Mouse (Mus musculus): ENCODE results near the gene Mbnl1.
"Not testable (repeated sequence)": the region's sequence is repeated elsewhere in the genome, so short reads cannot be mapped to it uniquely, and the experiment has no call there.

Gene Mbnl1

DNA sequence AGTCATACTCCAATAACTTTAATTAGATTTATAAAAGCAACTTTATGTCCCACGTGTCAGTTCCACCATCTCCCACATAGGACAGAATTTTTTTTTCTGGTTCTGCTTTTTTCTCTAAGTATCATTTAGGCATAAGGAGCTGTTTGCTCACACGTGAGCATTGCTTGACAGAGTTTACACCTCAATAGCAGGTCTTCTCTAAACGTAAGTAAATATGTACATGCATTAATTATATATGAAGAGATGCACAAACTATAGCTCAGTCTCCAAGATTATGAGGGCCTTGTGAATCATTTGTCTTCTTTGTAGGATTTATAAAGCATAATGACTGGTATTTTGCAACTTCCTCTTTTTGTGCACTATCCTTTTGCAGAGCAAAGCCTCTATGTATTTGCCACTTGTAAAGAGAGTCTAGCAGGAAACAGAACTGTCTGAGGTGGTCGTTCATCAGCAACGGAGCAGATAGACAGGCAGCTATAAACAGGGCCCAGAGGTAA is at the start of gene Mbnl1:
TSS of gene Mbnl1 (plus strand) at position 150 of the 497 bp plus-strand sequence.
- no peak for DNase-seq

DNA sequence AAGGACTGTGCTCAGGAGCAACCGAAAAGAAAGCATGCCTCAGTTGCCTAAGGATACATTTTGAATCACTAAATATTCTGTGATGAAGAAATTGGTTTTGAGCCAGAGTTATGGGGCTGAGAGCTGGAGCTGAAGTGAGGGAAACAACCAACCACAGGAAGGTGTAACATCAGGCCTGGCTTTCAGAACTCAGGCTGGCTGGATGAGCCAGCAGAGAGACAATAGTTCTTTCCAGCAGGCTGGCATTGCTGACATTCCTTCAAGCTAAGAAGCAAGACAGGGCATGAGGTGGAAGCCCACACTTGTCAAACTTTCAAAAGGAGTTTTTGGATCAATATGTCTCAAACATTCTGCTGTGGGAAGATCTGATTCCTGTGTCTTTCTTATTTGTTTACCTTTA is 48.5 kb upstream of the Mbnl1 start:
- DNase-seq: no peak

DNA sequence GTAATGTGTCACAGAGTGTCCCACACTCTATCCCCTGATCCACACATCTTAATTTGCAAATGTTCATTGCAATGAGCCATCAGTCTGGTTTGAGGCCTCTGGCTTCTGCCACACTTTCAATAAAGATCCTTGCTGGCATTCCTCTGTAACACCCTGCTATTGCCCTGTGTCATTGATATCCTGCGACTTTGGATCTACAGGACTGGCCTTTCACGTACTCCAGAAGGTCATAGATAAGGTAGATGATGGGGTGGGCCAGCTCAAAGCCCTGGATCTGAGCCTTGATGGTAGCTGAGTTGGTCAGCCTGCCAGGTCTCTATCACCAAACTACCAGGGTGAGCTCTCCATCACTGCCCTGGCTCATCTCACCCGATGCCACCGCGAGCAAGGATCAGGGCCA is 43.6 kb upstream of the Mbnl1 start:
- DNase-seq: no peak

DNA sequence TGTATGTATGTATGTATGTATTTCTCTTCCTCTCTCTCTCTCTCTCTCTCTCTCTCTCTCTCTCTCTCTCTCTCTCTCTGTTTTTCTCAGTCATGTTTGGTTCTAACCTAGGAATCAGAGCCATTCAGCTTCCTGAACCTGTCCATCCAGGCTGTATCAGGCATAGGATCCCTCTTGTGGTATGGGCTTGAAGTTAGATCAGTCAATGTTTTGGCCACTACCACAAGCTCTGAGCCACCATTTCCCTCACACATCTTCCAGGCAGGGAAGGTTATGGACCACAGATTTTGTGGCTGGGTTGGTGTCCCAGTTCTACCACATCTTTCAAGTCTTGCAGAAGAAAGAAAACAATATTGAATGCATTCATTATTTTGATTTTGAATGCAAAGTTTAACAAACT is 35.4 kb upstream of the Mbnl1 start:
- no peak for DNase-seq

DNA sequence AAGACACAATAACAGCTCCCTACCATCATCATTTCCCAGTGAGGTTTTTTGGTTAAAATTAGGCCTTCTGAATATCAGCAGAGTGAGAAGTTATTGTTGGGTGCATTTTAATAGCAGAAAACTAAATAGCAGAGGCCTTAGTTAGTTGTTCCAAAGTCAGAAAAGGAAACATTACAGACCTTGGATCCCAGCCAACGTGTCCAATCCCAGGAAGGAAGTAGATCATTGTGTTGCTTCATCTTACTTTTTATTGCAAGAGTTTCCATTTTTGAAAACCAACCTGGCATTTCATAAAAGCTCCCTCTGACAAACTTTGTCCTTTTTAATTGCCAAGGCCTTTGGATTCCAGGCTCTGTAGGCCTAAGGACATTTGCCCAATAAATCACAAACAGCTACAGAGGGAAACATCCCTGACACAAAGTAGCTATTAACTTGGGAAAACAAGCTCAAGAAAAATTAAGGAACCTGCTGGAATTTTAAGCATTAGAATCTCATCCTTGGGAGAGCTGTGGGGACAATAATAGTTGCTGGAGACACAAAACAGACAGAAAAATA is 34.9 kb upstream of the Mbnl1 start:
- no peak for DNase-seq

DNA sequence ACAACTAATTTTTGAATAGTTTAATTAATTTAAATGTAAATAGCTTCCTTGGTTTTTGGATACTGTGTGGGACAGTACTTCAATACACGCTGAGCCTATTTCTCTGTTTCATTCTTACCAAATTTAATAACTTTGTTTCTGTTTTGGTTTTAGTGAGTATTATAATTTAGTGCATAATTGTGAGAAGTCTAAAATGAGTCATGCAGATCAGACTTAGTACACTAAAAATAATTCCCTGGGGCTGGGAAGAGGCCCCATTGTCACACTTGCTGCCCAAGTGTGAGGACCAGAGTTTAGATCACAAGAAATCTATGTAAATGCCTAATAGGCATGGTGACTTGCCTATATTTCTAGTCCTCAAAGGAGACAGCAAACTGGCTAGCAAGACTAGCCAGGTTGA is 33.9 kb upstream of the Mbnl1 start:
- DNase-seq: no peak

DNA sequence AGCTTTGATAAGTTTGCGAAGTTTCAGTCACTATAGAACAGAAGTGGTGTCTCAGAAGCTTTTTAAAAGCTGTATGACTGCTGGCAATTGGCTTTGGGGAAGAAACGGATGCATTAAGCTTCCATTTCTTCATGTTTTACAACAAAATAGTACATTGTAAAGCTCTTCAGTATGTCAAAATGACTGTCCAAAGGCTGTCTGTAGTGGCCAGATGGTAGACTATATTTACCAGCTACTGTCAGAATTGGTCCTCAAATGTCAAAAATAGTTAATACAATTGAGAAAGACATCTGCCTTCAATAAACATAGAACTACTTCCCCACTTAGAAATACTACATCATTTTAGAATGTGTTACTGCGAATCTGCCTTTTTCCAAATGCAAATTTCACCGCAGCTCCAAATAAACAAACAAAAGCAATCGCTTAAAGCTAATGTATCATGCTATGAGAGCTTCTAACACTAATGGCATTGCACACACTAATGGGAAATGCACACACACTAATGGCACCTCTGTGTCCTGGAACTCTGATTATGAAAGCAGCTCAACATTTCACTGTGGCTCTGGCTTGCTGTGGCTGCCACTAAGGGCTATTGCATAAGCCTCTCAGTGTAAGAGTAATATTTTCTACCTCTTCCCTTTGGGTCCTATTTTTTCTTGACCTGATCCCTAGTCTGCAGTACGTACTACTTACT is 10.7 kb upstream of the Mbnl1 start:
- no peak for DNase-seq

DNA sequence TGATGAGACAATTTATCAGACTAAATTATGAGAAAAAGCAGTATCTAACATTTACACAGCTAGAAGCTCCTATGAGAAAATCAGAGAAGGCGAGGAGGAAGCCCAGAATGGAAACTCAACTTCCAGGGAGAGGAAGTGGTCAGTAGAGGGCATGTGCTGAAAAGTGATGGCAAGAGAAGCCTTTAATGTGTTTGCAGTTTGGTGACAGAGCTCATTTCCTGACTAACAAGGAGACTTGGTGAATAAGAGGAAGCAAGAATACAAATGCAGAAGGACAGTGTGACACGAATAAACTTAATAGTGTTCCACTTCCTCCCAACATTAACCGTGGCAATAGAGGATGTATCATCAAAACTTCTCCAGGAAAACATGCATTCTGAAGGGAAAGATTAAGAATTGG is 4.0 kb upstream of the Mbnl1 start:
- DNase-seq: not testable (repeated sequence)

DNA sequence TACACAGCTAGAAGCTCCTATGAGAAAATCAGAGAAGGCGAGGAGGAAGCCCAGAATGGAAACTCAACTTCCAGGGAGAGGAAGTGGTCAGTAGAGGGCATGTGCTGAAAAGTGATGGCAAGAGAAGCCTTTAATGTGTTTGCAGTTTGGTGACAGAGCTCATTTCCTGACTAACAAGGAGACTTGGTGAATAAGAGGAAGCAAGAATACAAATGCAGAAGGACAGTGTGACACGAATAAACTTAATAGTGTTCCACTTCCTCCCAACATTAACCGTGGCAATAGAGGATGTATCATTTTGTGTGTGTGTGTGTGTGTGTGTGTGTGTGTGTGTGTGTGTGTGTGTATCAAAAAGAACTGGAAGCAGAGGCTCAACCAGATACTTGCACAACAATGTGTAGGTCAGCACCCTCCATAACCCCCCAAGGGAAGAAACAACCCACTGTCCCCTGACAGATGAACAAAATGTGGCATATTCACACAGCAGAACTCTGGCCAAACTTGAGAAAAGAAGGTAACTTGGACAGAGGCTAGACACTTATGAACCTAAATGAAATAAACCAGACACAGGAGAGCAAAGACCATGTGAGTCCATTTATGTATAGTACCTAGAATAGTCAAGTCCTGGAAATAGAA is 3.3 kb upstream of the Mbnl1 start:
- not testable (repeated sequence) for DNase-seq

DNA sequence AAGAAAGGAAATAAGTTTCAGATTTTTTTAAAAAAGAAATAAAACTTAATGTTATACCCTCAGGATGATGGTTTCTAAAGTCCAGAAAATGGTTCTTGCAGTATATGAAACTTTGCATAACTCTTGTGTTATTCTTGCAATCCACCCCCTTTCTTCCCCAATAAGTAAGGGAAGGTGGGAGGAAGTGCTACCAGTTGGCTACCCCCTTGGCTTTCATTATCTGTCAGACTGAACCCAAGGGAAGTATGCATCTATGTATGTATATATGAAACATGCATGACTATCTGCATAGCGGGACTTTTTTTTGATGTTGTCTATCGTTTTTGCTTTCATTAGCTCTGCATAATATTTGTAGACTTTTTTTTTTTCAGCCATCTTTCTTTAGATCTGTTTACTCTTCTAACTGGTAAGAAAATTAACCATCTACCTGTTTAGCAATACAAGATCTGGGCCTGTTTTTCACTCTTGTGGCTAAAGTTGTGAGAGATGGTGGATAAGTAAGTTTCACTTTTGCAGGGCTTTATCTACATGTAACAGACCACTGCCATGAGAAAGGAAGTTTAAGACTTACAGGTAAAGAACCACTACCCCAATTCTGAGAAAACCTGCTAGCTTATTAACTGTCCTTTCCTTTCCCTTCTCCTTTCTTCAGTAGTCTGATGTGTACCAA is 484 bp upstream of the Mbnl1 start:
- no peak for DNase-seq

DNA sequence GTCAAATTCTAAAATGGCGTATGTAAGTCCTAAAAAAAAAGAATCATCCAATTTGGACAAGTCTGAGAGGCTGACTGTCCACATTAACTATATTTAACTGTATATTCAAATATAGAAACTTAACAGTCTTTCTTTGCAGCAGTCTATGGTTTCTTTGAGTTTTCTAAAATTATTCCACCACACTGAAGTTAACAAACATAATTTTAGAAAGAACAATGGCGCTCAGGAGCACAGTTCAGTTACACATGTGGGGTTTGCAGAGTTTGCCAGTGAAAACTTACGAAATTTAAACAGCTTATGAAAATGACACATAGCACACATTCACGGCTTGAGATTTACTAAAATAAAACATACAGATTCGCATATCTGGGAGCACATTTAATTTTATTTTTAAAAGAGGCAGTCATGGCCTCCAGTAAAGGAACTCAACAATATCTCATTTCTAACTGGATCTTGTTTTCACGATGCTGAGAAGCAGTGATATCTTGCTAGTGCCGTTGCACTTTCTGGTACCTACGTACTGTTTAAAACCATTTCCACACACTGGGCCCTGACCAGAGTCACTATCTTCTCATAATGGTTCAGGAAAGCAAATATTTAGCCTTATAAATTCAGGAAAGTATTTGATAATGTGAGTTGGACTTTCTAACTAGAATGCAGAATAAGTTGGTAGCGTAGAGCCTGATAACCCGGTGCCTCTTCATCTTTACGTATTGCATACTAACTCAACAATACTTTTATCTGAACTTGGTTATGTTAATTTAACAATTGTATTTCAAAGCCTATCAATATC is 1.4 kb downstream of the Mbnl1 start:
- DNase-seq: no peak

DNA sequence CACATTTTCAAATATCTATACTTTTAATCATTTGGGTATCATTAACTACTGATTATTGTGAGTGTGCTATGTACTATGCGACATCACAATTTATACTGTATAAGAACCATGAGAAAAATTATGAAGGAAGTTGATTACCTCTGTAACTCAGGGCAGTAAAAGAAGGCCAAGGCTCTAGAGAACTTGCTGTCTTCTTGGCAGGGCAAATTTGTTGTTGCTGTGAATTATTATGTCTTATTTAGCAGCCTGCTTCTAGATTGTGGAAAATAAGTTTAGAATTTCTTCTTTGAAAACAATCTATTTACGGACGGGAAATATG is 2.0 kb downstream of the Mbnl1 start:
- DNase-seq: no peak

DNA sequence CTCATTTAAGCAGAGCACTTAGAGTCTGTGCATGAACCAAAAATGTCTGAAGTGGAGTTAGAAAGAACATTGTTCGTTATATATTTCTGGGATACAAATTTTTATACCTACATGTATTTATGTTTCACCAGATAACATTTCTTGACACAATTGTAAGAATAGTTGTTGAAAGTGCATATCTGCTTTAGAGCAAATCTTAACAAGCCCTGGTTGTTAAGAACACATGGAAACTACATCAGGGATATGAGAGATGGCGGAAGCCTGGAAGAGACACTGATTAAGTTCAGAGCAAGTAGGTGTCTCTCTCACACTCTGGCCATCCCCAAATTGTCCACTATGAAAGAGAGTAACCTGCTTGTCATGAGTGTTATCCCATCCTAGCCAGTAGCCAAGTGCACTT is 2.4 kb downstream of the Mbnl1 start:
- no peak for DNase-seq

DNA sequence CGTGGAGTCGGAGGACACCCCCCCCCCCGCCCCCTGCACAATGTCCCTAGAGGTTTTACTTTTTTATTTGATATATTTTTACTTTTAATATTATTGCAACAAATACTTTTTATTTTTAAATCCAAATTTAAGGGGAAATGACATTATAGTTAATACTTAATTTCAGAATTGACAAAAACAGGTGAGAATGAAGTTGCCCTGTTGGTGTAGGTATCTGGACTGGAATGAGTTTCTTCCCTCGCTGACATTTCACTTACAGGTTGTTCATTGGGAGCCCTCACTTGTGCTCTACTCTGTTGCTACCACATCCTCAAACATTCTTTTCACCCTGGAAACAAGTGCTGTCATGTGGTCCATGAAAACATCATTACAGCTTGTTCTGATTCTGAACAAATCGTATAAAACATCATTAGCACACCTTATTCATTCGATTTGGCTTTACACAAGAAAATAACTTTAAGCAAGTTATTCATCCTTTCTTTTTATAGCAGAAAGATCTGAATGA is 4.2 kb downstream of the Mbnl1 start:
- DNase-seq: no peak

DNA sequence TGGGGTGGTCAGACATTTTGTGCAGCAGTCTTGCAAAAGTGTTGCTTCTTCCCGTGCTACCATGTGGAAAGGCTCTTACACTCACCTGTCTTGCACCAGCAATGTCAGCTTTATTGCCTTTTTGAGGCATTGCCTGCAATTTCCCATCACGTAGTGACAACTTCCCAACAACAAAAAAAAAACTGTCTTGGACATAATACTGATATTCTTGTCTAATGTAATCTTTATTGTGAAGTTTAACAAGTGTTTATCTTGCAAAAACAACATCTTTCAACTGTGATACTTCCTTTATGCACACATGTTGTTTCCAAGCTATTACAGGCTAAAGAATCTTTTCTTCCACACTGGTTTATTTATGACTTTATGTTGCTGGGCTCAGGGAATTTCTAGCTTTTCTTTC is 5.8 kb downstream of the Mbnl1 start:
- DNase-seq: no peak

DNA sequence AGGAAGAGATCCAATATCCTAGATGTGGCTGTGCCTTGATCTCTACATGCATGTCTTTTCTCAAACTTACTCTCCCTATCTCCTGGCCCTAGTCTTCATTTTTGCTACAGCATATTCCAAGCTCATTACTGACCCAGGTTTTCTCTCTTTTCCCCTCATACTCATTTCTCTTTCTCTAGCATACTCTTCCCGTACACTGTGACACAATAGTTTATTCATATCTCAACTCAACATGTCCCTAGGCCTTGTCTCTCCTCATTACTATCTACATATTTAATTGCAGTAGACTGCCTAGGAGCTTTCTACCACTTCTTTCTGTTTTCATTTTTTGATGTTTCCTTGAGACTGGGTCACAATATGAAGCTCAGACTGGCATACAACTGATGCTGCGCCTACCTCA is 8.1 kb downstream of the Mbnl1 start:
- DNase-seq: no peak

DNA sequence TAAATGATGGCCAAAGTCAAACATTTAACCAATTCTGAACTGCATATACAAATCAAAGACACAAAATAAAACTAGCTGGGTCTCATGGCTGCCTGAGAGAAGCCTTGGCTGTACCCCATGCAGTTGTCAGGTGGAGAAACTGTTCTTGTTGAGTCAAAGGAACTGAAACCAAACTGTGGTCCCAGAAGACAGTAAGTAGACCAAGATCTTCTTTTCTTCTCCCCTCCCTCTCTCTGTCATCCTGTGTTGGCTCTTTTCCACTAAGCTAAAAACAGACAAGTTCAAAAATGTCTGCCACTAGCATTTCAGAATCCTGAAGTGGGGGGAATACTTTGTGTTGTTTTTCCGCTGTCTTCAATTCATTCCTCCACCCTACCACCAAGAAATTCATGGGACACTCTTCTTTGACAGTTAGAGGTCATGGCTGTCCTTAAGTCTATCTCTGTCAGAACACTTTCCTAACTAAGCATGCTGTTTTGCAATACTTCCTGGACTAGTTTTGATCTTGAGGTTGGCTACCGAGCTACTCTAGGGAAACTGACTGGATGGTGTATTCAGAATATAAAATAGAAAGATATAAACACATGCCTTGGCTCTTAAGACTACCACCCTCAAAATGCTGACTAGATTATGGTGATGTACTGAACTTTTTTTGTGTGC is 9.2 kb downstream of the Mbnl1 start:
- DNase-seq: no peak

DNA sequence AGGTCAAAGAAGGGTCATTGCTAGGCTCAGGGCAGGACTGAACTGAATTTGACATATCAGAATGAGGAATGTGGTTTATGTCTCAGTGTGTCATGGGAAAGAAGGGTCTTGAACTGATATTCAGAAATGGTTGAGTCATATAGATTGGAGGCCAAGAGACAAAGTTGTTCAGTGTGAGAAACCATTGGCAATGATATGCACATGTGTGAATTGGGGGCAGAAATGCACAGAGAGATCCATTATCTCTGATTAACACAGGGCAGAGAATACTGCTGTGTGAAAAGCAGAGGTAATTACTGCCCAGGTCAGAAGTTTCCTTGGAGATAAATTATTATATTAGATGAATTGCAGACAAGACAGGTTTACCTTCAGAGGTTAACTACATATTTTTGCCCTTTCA is 10.7 kb downstream of the Mbnl1 start:
- DNase-seq: no peak

DNA sequence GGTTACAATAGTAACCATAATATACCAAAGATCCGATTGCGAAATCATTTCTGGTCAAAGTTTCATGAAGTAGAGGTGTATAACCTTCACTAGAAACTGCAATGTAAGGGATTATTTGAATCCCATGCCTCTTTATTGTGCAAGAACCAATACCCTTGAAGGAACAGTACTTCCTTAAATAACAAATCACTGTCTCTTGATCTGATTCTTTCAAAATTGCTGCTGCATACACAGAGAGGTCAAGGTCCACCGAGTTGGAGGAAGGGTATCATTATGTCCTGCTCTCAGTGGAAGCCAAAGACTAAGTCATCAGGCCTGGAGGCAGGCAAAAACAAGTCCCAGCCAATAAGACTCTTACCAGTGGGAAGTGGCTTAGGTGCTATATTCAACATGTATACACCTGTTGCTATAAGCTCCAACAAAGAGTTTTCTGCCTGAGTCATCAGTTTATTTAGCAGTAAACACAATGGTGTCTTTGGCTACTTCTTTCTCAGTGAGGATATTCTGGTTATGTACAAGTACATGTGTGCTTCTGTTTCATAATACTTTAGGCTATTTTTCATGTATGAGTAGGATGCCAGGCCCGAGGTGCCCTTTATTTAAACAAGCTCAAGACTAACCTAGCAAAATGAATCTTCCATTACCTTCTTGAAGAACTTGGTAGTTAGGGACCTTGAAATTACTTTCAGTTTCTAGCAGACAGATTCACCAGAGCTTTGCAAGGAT is 13.5 kb downstream of the Mbnl1 start:
- DNase-seq: no peak

DNA sequence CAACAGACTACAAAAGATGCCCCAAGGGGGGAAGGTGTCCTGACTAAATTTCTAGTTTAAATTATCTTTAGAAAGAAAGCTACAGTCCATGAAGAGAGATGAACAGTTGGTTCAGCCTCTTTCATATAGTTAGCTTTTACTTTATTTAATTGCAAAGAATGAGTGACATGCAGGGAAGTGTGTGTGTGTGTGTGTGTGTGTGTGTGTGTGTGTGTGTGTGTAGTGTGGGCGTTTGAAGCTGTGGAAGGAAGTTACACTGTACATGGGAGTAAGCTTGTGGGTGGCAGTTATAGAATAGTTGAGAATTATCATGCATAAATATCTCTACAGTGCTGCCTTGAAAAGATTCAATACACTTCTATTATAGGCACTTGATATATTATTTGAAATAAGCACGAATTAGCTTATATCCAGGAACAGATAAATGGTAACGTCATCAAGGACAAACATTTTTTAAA is 14.1 kb downstream of the Mbnl1 start:
- no peak for DNase-seq

DNA sequence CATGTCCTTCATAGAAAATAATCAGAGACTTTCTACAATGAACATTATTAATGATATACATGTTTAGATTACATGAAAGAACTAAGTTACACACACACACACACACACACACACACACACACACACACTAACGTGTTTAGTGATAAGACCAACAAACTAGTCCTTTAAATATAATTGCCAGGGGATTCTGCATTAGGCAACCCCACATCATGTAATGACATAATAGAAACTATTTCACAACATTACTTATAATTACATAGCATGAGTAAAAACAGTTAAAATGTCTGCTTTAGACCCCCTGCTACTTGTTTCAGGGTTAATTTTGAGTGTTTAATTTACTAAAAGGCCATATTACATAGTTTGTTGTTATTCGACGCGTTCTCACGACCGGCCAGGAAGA is 16.9 kb downstream of the Mbnl1 start:
- DNase-seq: no peak
